Mouse (Mus musculus) cerebellum, adult 9-11 months (tissue): Measurements from ENCODE around the gene Itsn1.
A peak's percentile ranks its signal among the peaks of the same experiment; 100 is the strongest.

Experiments
- DNase-seq: peaks from one replicate; pipeline ENCODE4 v3.0.0; 2022

Itsn1 gene

GRCm38 (mm10) chr16:91918461-91918860, 189.4 kb downstream of the Itsn1 start:
- no peak for DNase-seq

DNA sequence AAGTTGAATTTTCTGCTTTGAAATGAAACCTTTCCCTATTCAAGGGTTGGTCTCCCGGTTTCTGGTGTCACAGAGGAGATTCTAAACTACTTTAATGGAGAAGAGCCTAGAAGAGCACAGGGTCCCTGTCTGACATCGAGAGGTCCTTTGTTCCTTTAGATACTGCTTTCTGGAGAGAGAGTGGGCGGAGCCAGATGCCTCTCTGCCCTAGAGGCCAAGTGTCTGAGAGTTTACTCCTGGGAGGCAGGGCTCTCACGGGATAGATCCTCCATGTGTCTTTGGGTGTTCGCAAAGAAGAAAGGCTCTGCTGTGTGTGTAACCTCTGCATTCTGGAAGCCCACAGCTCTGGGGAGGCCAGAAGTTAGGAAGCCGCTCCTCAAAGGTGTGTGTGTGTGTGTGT, 190.0 kb downstream of the Itsn1 start:
- DNase-seq = no peak

- DNase-seq = no peak
Observed at GRCm38 (mm10) chr16:91921340-91921739, 192.3 kb downstream of the Itsn1 start.

DNA sequence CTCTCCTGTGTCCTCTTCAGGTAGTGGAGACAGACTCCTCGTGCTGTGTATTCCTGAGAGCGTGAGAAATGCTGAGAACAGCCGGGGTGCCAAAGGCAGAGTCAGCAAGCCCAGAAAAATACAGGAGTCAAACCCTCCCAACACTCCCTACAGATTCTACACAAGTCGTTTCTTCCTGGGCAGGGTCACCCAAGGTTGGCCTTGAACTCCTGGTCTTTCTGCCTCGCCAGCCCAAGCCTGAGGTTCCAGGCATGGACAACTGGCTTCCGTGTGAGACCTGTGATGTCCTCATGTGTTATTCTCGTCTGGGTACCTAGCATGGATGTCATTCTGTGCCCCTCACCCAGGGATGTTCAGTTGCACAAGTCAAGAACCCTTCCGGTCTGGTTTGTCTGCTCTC, 193.9 kb downstream of the Itsn1 start:
- no peak for DNase-seq

- DNase-seq = no peak
Observed at GRCm38 (mm10) chr16:91924426-91924825, 195.3 kb downstream of the Itsn1 start.

- DNase-seq = peak; percentile 9
Observed at GRCm38 (mm10) chr16:91927911-91928630, 199.0 kb downstream of the Itsn1 start.

DNA sequence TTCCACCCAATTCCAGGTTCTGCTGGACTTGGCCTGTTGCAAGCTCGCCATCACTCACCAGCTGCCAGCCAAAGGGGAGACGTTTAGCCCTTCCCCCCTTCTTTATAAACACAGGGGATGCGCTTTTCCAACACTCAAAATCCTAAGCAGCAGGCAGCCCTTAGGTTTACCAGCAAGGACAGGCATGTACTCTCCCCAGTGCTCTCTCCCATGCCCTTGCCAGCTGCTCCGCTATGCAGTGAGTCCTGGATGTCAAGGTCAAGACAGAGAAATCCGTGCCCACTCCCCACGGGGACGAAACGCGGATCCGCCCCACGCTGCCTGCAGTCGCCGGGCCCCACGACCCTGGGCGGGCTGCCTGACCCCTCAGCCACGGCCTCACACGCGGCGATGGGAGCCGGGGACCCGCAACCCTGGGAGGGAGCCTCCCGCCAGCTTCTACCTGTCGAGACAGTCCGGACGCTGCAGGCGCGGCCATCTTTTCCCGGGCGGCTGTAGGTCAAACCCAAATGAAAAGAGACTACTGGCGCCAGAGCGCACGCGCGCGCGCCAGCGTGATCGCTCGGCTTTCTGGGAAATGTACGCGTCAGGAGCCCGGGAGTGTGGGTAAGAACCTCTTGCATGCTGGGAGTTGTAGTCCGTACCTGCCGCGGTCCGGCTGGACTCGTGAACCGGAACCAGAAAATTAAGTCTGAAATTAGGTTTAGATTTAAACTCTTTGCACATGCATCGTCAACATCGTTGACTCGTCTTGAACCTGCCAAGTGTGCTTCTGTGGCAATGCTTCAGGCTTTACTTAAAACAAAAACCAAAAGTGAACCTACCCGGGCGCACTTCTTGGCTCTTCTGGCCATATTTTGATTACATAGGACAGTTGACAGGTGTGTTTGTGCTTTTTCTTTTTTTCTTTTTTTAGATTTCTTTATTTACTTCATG, 202.3 kb downstream of the Itsn1 start:
- peak; percentile 96 for DNase-seq

GRCm38 (mm10) chr16:91932082-91932690, 203.1 kb downstream of the Itsn1 start:
- DNase-seq = no peak

- no peak for DNase-seq
Observed at GRCm38 (mm10) chr16:91932843-91933518, 203.9 kb downstream of the Itsn1 start.

GRCm38 (mm10) chr16:91935108-91935507, 206.0 kb downstream of the Itsn1 start:
- DNase-seq = no peak

- no peak for DNase-seq
Observed at GRCm38 (mm10) chr16:91935726-91936125, 206.6 kb downstream of the Itsn1 start.

DNA sequence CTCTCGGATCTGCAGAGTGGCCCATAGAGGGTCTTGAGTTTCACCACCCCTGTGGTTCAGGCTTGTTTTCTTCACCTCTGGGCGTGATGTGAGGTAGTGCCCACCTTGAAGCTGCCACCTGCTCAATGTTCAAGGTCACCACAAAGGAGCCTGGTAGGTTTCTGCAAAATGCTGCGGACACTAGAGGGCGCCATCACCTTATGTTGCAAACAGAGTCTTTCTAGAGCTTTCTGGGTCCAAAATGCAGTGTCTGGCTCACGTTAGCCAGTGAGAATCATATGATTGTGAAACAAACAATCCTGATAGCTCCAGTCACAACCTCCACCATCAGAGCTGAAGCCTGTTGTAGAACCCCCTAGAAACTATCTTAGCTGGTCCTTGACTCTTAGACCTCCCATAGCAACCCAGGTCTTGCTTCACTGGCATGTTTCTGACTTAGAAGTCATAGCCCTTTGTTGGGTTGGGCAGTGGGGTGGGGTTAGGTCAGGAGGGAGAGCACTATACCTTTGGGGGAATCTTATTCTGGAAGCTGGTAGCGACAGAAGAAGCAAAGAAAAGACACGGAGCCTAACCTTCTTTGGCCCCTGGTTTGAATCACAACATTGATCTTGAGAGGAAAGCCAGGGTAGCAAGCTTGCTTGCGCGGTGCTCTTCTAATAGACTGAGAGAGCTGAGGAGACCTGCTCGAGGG, 207.4 kb downstream of the Itsn1 start:
- peak; percentile 78 for DNase-seq

DNA sequence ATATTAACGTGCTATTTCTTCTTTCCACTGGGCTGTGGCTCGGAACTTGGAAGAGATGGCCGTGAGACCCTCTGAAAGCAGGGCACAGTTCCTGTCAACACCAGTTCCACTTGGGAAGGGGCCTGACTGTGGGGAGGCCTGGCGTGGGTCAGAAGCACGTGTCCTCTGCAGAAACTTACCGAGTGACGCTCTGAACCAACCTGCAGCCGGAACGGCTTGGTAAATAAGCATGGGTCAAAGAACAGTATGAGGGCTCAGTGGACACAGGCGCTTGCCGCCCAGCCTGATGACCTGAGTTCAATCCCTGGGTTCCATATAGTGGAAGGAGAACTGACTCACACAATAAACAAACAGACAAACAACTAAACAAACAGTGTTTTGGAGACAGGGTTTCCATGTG, 208.2 kb downstream of the Itsn1 start:
- no peak for DNase-seq

GRCm38 (mm10) chr16:91938141-91938540, 209.1 kb downstream of the Itsn1 start:
- DNase-seq = no peak

GRCm38 (mm10) chr16:91940726-91941125, 211.6 kb downstream of the Itsn1 start:
- DNase-seq = no peak

DNA sequence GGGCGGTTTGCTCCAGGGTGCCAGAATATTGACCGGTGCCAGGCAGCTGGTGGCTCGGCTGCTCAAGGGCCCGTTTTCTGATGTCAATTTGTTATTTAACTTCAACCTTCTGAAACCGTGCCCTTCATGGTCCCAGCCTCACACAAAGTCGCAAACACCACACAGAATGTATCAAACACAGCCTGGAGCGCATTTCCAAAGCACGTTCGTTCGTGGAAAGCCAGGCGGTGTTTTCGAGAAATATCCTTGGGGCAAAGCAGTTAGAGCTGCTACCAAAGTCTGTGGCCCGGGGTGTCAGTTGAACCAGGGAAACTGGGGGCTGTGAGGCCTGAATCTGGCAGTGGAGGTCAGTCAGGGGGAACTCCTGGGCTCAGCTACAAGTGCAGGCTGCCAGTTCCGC, 213.1 kb downstream of the Itsn1 start:
- no peak for DNase-seq

DNA sequence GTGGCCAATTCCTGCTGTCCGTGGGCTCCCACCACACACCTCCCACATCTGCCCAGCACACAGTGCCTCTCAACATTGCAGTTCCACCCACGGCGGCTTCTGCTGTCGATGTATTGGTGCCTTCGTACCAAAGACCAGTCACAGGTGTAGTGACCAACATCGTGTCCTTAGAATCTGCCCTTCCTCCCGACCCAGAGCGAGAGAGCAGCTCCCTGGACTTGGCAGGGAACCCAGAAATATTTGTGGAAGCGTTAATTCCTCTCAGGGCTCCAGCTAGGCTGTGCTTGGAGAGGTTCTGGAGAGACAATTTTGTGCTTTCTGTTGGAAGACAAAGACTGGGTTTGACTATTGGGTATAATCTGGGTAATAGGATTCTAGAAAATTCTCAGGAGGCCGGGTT, 217.2 kb downstream of the Itsn1 start:
- no peak for DNase-seq

DNA sequence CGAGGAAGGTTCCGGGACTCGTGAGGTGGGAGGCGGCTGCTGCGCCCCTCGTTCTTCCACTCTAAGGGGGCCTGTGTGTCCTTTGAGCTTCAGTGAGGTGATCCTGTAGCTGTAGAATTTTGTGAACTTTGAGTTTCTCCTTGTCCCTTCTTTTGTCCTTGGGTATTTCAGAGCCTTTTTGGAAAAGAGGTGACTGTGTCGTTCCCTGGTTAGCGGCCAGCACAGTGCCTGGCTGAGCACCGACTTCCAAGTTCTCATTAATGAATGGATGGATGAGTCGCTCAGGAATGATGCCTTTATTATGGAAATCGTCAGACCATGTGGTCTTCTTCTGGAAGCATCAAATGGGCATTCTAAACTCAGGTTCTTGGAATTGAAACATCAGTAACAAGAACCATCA, 218.0 kb downstream of the Itsn1 start:
- no peak for DNase-seq

- DNase-seq = no peak
Observed at GRCm38 (mm10) chr16:91953967-91954366, 224.9 kb downstream of the Itsn1 start.

GRCm38 (mm10) chr16:91954766-91955165, 225.7 kb downstream of the Itsn1 start:
- DNase-seq = no peak

DNA sequence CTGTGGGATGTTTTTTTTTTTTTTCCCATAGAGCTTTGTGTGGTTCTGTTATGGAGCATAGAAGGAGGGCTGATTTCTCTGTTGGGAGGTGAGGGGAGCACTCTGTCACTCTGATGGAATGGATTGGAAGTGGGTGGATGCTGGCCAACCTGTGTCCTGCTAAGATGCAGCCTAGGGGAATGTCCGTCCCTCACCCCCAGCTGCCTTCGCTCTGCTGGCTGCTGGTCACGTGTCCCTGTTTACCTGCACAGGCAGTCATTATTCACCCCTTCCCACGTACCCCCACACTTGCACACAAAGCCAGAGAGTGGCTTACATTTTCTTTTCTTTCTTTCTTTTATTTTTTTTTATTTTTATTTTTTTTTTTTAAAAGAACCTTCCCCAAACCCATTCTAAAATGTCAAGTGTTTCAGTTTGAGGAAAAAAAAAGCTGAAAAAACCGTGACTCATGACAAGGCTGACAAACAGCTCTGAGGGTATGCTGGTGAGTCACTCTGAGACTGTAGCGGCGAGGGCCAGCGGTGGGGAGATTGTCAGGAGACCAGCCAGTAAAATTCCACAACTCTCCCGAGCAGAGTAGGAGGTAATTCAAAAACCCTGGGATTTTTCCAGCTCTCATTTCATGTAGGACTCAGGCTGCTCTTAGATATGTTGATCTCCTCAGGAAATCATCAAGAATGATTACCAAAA, 233.3 kb downstream of the Itsn1 start:
- peak; percentile 41 for DNase-seq
